Mouse (Mus musculus) heart, embryonic 14.5 days (tissue): ENCODE data around the gene Ciz1. TPM values are rescaled to one million over a fixed set of nuclear protein-coding genes. Genes with fewer than 3 reads are reported as not detected.

Experiments
- ATAC-seq: fragments of 200-750 bp; cut with Nextera tagmentation; 2 replicates; pipeline ENCODE4 v1.8.0; 2017; ENCODE audit warnings: low read depth, moderate TSS enrichment; ENCODE audit not compliant: insufficient number of reproducible peaks, insufficient read depth, low FRiP score
- H3K27ac ChIP-seq, 2 experiments: fragments of 200-500 bp in 1 of 2; fragments of 300-500 bp in 1 of 2; sonication (generic) in 1 of 2; replicated peaks in 1 of 2; 2 replicates each; pipeline ENCODE4 v1.5.1; 2012 to 2014; ENCODE audit warnings: low read depth in 2 of 2, low read length in 2 of 2, control low read depth in 1 of 2, mild to moderate bottlenecking in 1 of 2, mixed read lengths in 1 of 2; ENCODE audit not compliant: control insufficient read depth in 1 of 2, insufficient read depth in 1 of 2
- H3K27me3 ChIP-seq: fragments of 300-500 bp; sonication (generic); 2 replicates; pipeline ENCODE4 v1.6.1; 2014; ENCODE audit warnings: mild to moderate bottlenecking, low read length, control low read depth; ENCODE audit not compliant: control insufficient read depth, insufficient read depth
- H3K36me3 ChIP-seq: fragments of 300-500 bp; sonication (generic); 2 replicates; pipeline ENCODE4 v1.6.1; 2014; ENCODE audit warnings: mild to moderate bottlenecking, control low read depth, low read length, mixed read lengths; ENCODE audit not compliant: control insufficient read depth, insufficient read depth
- H3K4me1 ChIP-seq, 2 experiments: fragments of 200-500 bp in 1 of 2; fragments of 300-500 bp in 1 of 2; sonication (generic) in 1 of 2; 2 replicates each; pipeline ENCODE4 v1.6.1; 2012 to 2014; ENCODE audit warnings: low read length in 2 of 2, control low read depth in 1 of 2, mixed read lengths in 1 of 2; ENCODE audit not compliant: control insufficient read depth in 2 of 2, insufficient read depth in 2 of 2
- H3K4me2 ChIP-seq: fragments of 300-500 bp; sonication (generic); 2 replicates; pipeline ENCODE4 v1.6.1; 2014; ENCODE audit warnings: mild to moderate bottlenecking, low read length
- H3K4me3 ChIP-seq, 2 experiments: fragments of 200-500 bp in 1 of 2; fragments of 300-500 bp in 1 of 2; sonication (generic) in 1 of 2; 2 replicates each; pipeline ENCODE4 v1.5.1; 2012 to 2014; ENCODE audit warnings: low read length in 2 of 2, mild to moderate bottlenecking in 2 of 2, control low read depth in 1 of 2, low read depth in 1 of 2, moderate library complexity in 1 of 2; ENCODE audit not compliant: control insufficient read depth in 1 of 2, insufficient read depth in 1 of 2
- H3K9ac ChIP-seq: fragments of 300-500 bp; sonication (generic); 2 replicates; pipeline ENCODE4 v1.6.1; 2014; ENCODE audit warnings: mild to moderate bottlenecking, low read length
- H3K9me3 ChIP-seq: fragments of 300-500 bp; sonication (generic); 2 replicates; pipeline ENCODE4 v1.6.1; 2016; ENCODE audit warnings: low read length, control low read depth; ENCODE audit not compliant: control insufficient read depth
- WGBS: fragments of 180-500 bp; shearing (Covaris S2); extraction: QIAGEN DNeasy Blood & Tissue Kit; methylation state at CpG from one replicate; pipeline ENCODE4 v1.1.7; 2014; 5-methylcytosine and 5-hydroxymethylcytosine counted together
- polyA plus RNA-seq: library from polyadenylated mRNA; unstranded; fragments of >200 nt; fragmentation: Nextera tagmentation; extraction: Ambion mirVana; gene quantifications from 2 replicates; pipeline ENCODE4 v1.2.1, GENCODE M21; 2014

Ciz1 gene
- polyA plus RNA-seq, 1 experiment from 2014 or later: 28.8 TPM

GRCm38 (mm10) chr2:32423481-32424331 lies 71.6 kb downstream of the Ciz1 start:
- no peaks in the 10 kb centered on the region for H3K9me3 ChIP-seq
- H3K9ac ChIP-seq: peak overlapping the region; percentile 63
- H3K27ac ChIP-seq: peak overlapping the region; percentile 72 to 89
- 0% methylated on average over 14 of the region's 14 CpGs for WGBS
- peak; percentile 86 for ATAC-seq
- peak overlapping the region; percentile 30 to 46 for H3K4me3 ChIP-seq
- H3K36me3 ChIP-seq: peaks cover 24% of the 10 kb centered on the region
- H3K27me3 ChIP-seq: no peaks in the 10 kb centered on the region
- H3K4me1 ChIP-seq: peaks cover 23 to 45% of the 10 kb centered on the region in 2 experiments
- peak overlapping the region; percentile 86 for H3K4me2 ChIP-seq

- Histone ChIP-seq H3K36me3 (peaks cover 13% of the 10 kb centered on the region), H3K9me3 (no peaks in the 10 kb centered on the region), H3K4me3 (no peak overlapping the region), H3K27ac (peak overlapping the region; percentile 72 to 89), H3K4me1 (peaks cover 27 to 48% of the 10 kb centered on the region in 2 experiments), H3K27me3 (no peaks in the 10 kb centered on the region), H3K4me2 (no peak overlapping the region), H3K9ac (no peak overlapping the region)
- 39% methylated on average over 3 of the region's 3 CpGs for WGBS
- no peak for ATAC-seq
These were observed 72.7 kb downstream of the Ciz1 start for GRCm38 (mm10) chr2:32424796-32425195.

- Histone ChIP-seq H3K27me3 (no peaks in the 10 kb centered on the region), H3K27ac (no peak overlapping the region), H3K4me3 (no peak overlapping the region), H3K36me3 (peaks cover 5% of the 10 kb centered on the region), H3K4me1 (peaks cover 32 to 52% of the 10 kb centered on the region in 2 experiments), H3K9ac (no peak overlapping the region), H3K9me3 (no peaks in the 10 kb centered on the region), H3K4me2 (no peak overlapping the region)
- no peak for ATAC-seq
- WGBS: 51% methylated on average over 5 of the region's 5 CpGs
These were observed 73.4 kb downstream of the Ciz1 start for GRCm38 (mm10) chr2:32425568-32425967.

GRCm38 (mm10) chr2:32426141-32426540 lies 74.0 kb downstream of the Ciz1 start:
- no peak for ATAC-seq
- Histone ChIP-seq H3K36me3 (no peaks in the 10 kb centered on the region), H3K9me3 (no peaks in the 10 kb centered on the region), H3K4me1 (peaks cover 34 to 55% of the 10 kb centered on the region in 2 experiments), H3K27ac (no peak overlapping the region), H3K4me3 (no peak overlapping the region), H3K27me3 (no peaks in the 10 kb centered on the region), H3K9ac (no peak overlapping the region), H3K4me2 (no peak overlapping the region)
- 88% methylated on average over 1 of the region's 1 CpGs for WGBS

GRCm38 (mm10) chr2:32427720-32428119 lies 75.6 kb downstream of the Ciz1 start:
- Histone ChIP-seq H3K9me3 (no peaks in the 10 kb centered on the region), H3K27me3 (no peaks in the 10 kb centered on the region), H3K36me3 (no peaks in the 10 kb centered on the region), H3K9ac (no peak overlapping the region), H3K4me3 (no peak overlapping the region), H3K27ac (no peak overlapping the region), H3K4me2 (no peak overlapping the region), H3K4me1 (peaks cover 33 to 47% of the 10 kb centered on the region in 2 experiments)
- no peak for ATAC-seq
- 82% methylated on average over 5 of the region's 5 CpGs for WGBS

GRCm38 (mm10) chr2:32428262-32428722 lies 76.2 kb downstream of the Ciz1 start:
- ATAC-seq: no peak
- H3K27ac ChIP-seq: no peak overlapping the region
- H3K9ac ChIP-seq: no peak overlapping the region; the same call in 1 of the 2 replicates

GRCm38 (mm10) chr2:32429215-32429891 lies 77.2 kb downstream of the Ciz1 start:
- Histone ChIP-seq H3K4me1 (peaks cover 26 to 32% of the 10 kb centered on the region in 2 experiments), H3K4me3 (no peak overlapping the region), H3K27me3 (no peaks in the 10 kb centered on the region), H3K36me3 (no peaks in the 10 kb centered on the region), H3K9ac (no peak overlapping the region), H3K4me2 (no peak overlapping the region), H3K27ac (no peak overlapping the region), H3K9me3 (no peaks in the 10 kb centered on the region)
- no peak for ATAC-seq
- WGBS: 73% methylated on average over 4 of the region's 4 CpGs

More at GRCm38 (mm10) chr2:32428262-32428722, 76.2 kb downstream of the Ciz1 start:
- peaks cover 30 to 41% of the 10 kb centered on the region in 2 experiments for H3K4me1 ChIP-seq
- H3K27me3 ChIP-seq: no peaks in the 10 kb centered on the region
- WGBS: 60% methylated on average over 8 of the region's 8 CpGs
- H3K36me3 ChIP-seq: no peaks in the 10 kb centered on the region
- no peaks in the 10 kb centered on the region for H3K9me3 ChIP-seq
- H3K4me2 ChIP-seq: no peak overlapping the region
- H3K4me3 ChIP-seq: no peak overlapping the region
